Mouse (Mus musculus): Measurements from ENCODE around the gene Mum1l1.

GRCm38 (mm10) chrX:139220830-139221229 lies 11.0 kb downstream of the Mum1l1 start:
- TF ChIP-seq CTCF (IDR thresholded peaks at IDR 0.05 in 2 of 3, conservative IDR thresholded peaks at IDR 0.05 in 1 of 3; ENCODE audit: control insufficient read depth in 1 of 3, insufficient read depth in 1 of 3, low read depth in 2 of 3, low read length in 3 of 3, poor library complexity in 1 of 3, severe bottlenecking in 1 of 3) (no peak), E2F4 (IDR thresholded peaks at IDR 0.05; ENCODE audit: borderline replicate concordance, low read depth, low read length) (no peak), USF2 (IDR thresholded peaks at IDR 0.05; ENCODE audit: borderline replicate concordance in 1 of 2, insufficient read depth in 1 of 2, low read depth in 1 of 2, low read length in 2 of 2) (no peak), GATA1 (IDR thresholded peaks at IDR 0.05; ENCODE audit: low read depth, low read length) (no peak), POLR2A (IDR thresholded peaks at IDR 0.05; ENCODE audit: control insufficient read depth in 1 of 2, insufficient read depth in 1 of 2, low read depth in 1 of 2, low read length in 2 of 2, poor library complexity in 1 of 2) (no peak), TBP (IDR thresholded peaks at IDR 0.05; ENCODE audit: low read depth, low read length) (no peak), BHLHE40 (IDR thresholded peaks at IDR 0.05; ENCODE audit: borderline replicate concordance, low read depth, low read length) (no peak), EP300 (IDR thresholded peaks at IDR 0.05; ENCODE audit: low read depth in 1 of 2, low read length in 2 of 2) (no peak), MXI1 (IDR thresholded peaks at IDR 0.05; ENCODE audit: low read depth, low read length) (no peak), GABPA (IDR thresholded peaks at IDR 0.05; ENCODE audit: low read depth, low read length) (no peak), ZKSCAN1 (IDR thresholded peaks at IDR 0.05; ENCODE audit: low read depth, low read length) (no peak), SIN3A (IDR thresholded peaks at IDR 0.05; ENCODE audit: low read length) (no peak), MYC (IDR thresholded peaks at IDR 0.05; ENCODE audit: low read depth, low read length) (no peak)

Data from MEL (cell line).